Mouse (Mus musculus): ENCODE data around the gene Vegfa.

Vegfa gene

GRCm38 (mm10) chr17:46032257-46032991 is at the start of gene Vegfa:
Gene Vegfa (minus strand): TSS chr17:46032369.
- DNase-seq (ENCODE audit: low spot score in 2 of 2) = peak; percentile 70 to 78

- no peak for DNase-seq (ENCODE audit: low spot score in 2 of 2)
These were observed 49.5 kb upstream of the Vegfa start for GRCm38 (mm10) chr17:46081657-46082056.

- DNase-seq (ENCODE audit: low spot score in 2 of 2) = no peak
These were observed 48.9 kb upstream of the Vegfa start for GRCm38 (mm10) chr17:46081042-46081441.

- DNase-seq (ENCODE audit: low spot score in 2 of 2) = no peak
These were observed 48.2 kb upstream of the Vegfa start for GRCm38 (mm10) chr17:46080388-46080787.

GRCm38 (mm10) chr17:46079037-46079436 is 46.9 kb upstream of the Vegfa start:
- DNase-seq (ENCODE audit: low spot score in 2 of 2) = no peak

- no peak for DNase-seq (ENCODE audit: low spot score in 2 of 2)
These were observed 45.9 kb upstream of the Vegfa start for GRCm38 (mm10) chr17:46077921-46078534.

GRCm38 (mm10) chr17:46076260-46076551 is 44.0 kb upstream of the Vegfa start:
- DNase-seq (ENCODE audit: low spot score in 2 of 2) = no peak

- no peak for DNase-seq (ENCODE audit: low spot score in 2 of 2)
These were observed 43.5 kb upstream of the Vegfa start for GRCm38 (mm10) chr17:46075551-46076259.

- DNase-seq (ENCODE audit: low spot score in 2 of 2) = no peak
These were observed 42.9 kb upstream of the Vegfa start for GRCm38 (mm10) chr17:46075116-46075485.

GRCm38 (mm10) chr17:46074398-46075115 is 42.4 kb upstream of the Vegfa start:
- no peak for DNase-seq (ENCODE audit: low spot score in 2 of 2)

GRCm38 (mm10) chr17:46073730-46074301 is 41.6 kb upstream of the Vegfa start:
- DNase-seq (ENCODE audit: low spot score in 2 of 2) = no peak

- no peak for DNase-seq (ENCODE audit: low spot score in 2 of 2)
These were observed 39.4 kb upstream of the Vegfa start for GRCm38 (mm10) chr17:46071531-46071930.

- DNase-seq (ENCODE audit: low spot score in 2 of 2) = no peak
These were observed 37.9 kb upstream of the Vegfa start for GRCm38 (mm10) chr17:46070046-46070445.

GRCm38 (mm10) chr17:46063974-46064312 is 31.8 kb upstream of the Vegfa start:
- no peak for DNase-seq (ENCODE audit: low spot score in 2 of 2)

- no peak for DNase-seq (ENCODE audit: low spot score in 2 of 2)
These were observed 31.3 kb upstream of the Vegfa start for GRCm38 (mm10) chr17:46063283-46063973.

- no peak for DNase-seq (ENCODE audit: low spot score in 2 of 2)
These were observed 28.1 kb upstream of the Vegfa start for GRCm38 (mm10) chr17:46060253-46060652.

GRCm38 (mm10) chr17:46059226-46059825 is 27.2 kb upstream of the Vegfa start:
- DNase-seq (ENCODE audit: low spot score in 2 of 2) = no peak

- no peak for DNase-seq (ENCODE audit: low spot score in 2 of 2)
These were observed 24.1 kb upstream of the Vegfa start for GRCm38 (mm10) chr17:46056288-46056687.

- no peak for DNase-seq (ENCODE audit: low spot score in 2 of 2)
These were observed 23.6 kb upstream of the Vegfa start for GRCm38 (mm10) chr17:46055736-46056135.

- no peak for DNase-seq (ENCODE audit: low spot score in 2 of 2)
These were observed 21.2 kb upstream of the Vegfa start for GRCm38 (mm10) chr17:46053291-46053842.

- DNase-seq (ENCODE audit: low spot score in 2 of 2) = no peak
These were observed 20.0 kb upstream of the Vegfa start for GRCm38 (mm10) chr17:46052146-46052545.
